Mouse (Mus musculus) right cerebral cortex, postnatal 36 days (tissue): ENCODE results near the gene Srprb.
"Not testable (repeated sequence)": the region's sequence is repeated elsewhere in the genome, so short reads cannot be mapped to it uniquely, and the experiment has no call there.

Experiments
- DNase-seq, 2 experiments: peaks; one replicate each; pipeline ENCODE4 v3.0.0; 2022; ENCODE audit warnings: low spot score in 2 of 2, mixed read lengths in 1 of 2

The Srprb gene

GRCm38 (mm10) chr9:103212654-103213420 lies 10.9 kb upstream of the Srprb start:
- DNase-seq = no peak

- DNase-seq = no peak
These were observed 7.0 kb upstream of the Srprb start for GRCm38 (mm10) chr9:103208802-103209423.

GRCm38 (mm10) chr9:103207846-103208245 lies 5.9 kb upstream of the Srprb start:
- DNase-seq = peak; percentile 46 to 50

- DNase-seq = no peak
These were observed 3.8 kb upstream of the Srprb start for GRCm38 (mm10) chr9:103205786-103206185.

GRCm38 (mm10) chr9:103188416-103188815 lies 13.5 kb downstream of the Srprb start:
- no peak for DNase-seq

GRCm38 (mm10) chr9:103186747-103187146 lies 15.2 kb downstream of the Srprb start:
- DNase-seq = no peak

- no peak for DNase-seq
These were observed 16.0 kb downstream of the Srprb start for GRCm38 (mm10) chr9:103185946-103186345.

GRCm38 (mm10) chr9:103184855-103185254 lies 17.1 kb downstream of the Srprb start:
- no peak for DNase-seq

- DNase-seq = no peak
These were observed 20.1 kb downstream of the Srprb start for GRCm38 (mm10) chr9:103181886-103182285.

GRCm38 (mm10) chr9:103180807-103181565 lies 21.0 kb downstream of the Srprb start:
- DNase-seq = peak in 1 of 2 experiments; percentile 45

GRCm38 (mm10) chr9:103180303-103180702 lies 21.6 kb downstream of the Srprb start:
- no peak for DNase-seq

GRCm38 (mm10) chr9:103175692-103176091 lies 26.2 kb downstream of the Srprb start:
- no peak for DNase-seq

GRCm38 (mm10) chr9:103174771-103175519 lies 27.0 kb downstream of the Srprb start:
- no peak for DNase-seq

GRCm38 (mm10) chr9:103168771-103169170 lies 33.2 kb downstream of the Srprb start:
- DNase-seq = peak in 1 of 2 experiments; percentile 54

GRCm38 (mm10) chr9:103168046-103168445 lies 33.9 kb downstream of the Srprb start:
- no peak for DNase-seq

- DNase-seq = no peak
These were observed 38.1 kb downstream of the Srprb start for GRCm38 (mm10) chr9:103163806-103164205.

- not testable (repeated sequence) for DNase-seq
These were observed 46.8 kb downstream of the Srprb start for GRCm38 (mm10) chr9:103155158-103155557.

- no peak for DNase-seq
These were observed 47.4 kb downstream of the Srprb start for GRCm38 (mm10) chr9:103154568-103154967.

- DNase-seq = no peak
These were observed 48.7 kb downstream of the Srprb start for GRCm38 (mm10) chr9:103153286-103153685.

GRCm38 (mm10) chr9:103149074-103149799 lies 52.7 kb downstream of the Srprb start:
- DNase-seq = no peak

GRCm38 (mm10) chr9:103147103-103147502 lies 54.8 kb downstream of the Srprb start:
- DNase-seq = no peak
